Mouse (Mus musculus) heart, adult 2 months (tissue): ENCODE measurements around the gene Ppp2r5d.

Experiments used
- CTCF ChIP-seq: fragments of 200-600 bp; IDR thresholded peaks from 2 replicates; pipeline ENCODE4 v1.8.1; 2022; ENCODE audit warnings: antibody characterized with exemption, mild to moderate bottlenecking, moderate library complexity
- POLR2A ChIP-seq: fragments of 200-500 bp; IDR thresholded peaks from 2 replicates; pipeline ENCODE4 v1.6.1; 2011; ENCODE audit warnings: mild to moderate bottlenecking, low read depth, low read length, control low read depth; ENCODE audit not compliant: insufficient read depth

DNA sequence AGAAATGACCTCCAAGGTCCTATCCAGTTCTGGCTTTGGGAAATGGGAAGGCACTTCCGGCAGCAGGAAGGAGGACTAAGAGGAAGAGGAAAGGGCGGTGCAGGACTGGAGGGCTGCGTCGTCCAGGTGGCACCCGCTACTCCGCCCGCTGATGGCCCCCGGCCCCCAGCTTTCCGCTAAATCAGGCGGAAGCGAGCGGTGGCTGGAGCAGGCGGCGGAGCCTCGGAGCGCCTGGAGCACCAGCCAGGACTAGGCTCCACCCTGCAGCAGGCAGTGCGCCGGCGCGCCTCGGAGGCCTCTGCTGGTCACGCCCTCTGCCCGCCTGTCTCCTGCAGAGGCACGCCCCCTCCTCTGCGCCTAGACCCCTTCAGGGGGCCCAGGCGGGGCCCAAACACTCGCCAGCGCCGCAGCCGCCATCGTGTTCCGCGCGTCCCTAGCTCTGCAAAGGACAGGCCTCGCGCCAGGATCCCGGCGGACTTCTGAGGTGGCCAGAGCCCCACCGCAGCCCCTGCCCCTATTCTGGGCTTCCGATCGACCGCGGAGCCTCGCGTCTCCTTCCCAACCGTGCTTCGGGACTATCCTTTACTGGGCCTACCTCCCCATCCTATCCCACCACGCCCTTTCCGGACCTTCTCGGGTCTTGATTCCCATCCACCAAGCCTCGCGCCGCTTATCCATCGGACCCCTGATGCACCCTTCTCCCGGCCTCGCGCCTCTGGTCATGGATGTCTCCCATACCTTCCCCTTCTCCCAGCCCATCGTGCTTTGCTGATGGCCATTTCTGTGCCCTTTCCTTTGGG, 54.5 kb downstream of the Ppp2r5d start, which contains the start of gene Cul7:
- TF ChIP-seq CTCF (no peak; the same call in 1 of the 2 replicates), POLR2A (no peak; the same call in 1 of the 2 replicates)
